Mouse (Mus musculus): ENCODE measurements around the gene March2. TPM values are rescaled to one million over a fixed set of nuclear protein-coding genes. Genes with fewer than 3 reads are reported as not detected.
A peak's percentile ranks its signal among the peaks of the same experiment; 100 is the strongest.

Gene March2
- polyA plus RNA-seq, 1 experiment from 2014 or later: 84.1 TPM

GRCm38 (mm10) chr17:33702178-33702577, 16.3 kb downstream of the March2 start:
- ATAC-seq: no peak
- H3K27me3 ChIP-seq (replicated peaks; ENCODE audit: control insufficient read depth, insufficient read depth, low read length): no peaks in the 10 kb centered on the region
- H3K4me1 ChIP-seq (ENCODE audit: control insufficient read depth, insufficient read depth, low read depth, low read length): no peaks in the 10 kb centered on the region
- H3K4me3 ChIP-seq (ENCODE audit: low read length): no peak overlapping the region
- no peak overlapping the region for H3K27ac ChIP-seq (ENCODE audit: low read depth, low read length)
- H3K4me2 ChIP-seq (ENCODE audit: low read length): no peak overlapping the region
- no peaks in the 10 kb centered on the region for H3K9me3 ChIP-seq (ENCODE audit: control insufficient read depth, low read length)
- H3K36me3 ChIP-seq (ENCODE audit: control insufficient read depth, insufficient read depth, low read length): peaks cover 13% of the 10 kb centered on the region
- H3K9ac ChIP-seq (ENCODE audit: low read depth, low read length): no peak overlapping the region
- WGBS: 83% methylated on average over 1 of the region's 1 CpGs

- WGBS: 93% methylated on average over 1 of the region's 1 CpGs
Observed at GRCm38 (mm10) chr17:33695471-33695870, 23.0 kb downstream of the March2 start.

GRCm38 (mm10) chr17:33686760-33687159, 31.7 kb downstream of the March2 start, which contains the start of gene Hnrnpm:
TSS of gene Hnrnpm (minus strand) at chr17:33686860.
- H3K9ac ChIP-seq (ENCODE audit: low read depth, low read length): peak within 1 kb of the TSS; percentile 49
- WGBS: 74% methylated on average over 1 of the region's 1 CpGs
- H3K27ac ChIP-seq (ENCODE audit: low read depth, low read length): peak within 1 kb of the TSS; percentile 63
- peak within 1 kb of the TSS; percentile 61 for H3K4me2 ChIP-seq (ENCODE audit: low read length)
- no peaks in the 10 kb centered on the region for H3K9me3 ChIP-seq (ENCODE audit: control insufficient read depth, low read length)
- ATAC-seq: no peak
- peak within 1 kb of the TSS; percentile 66 for H3K4me3 ChIP-seq (ENCODE audit: low read length)
- no peaks in the 10 kb centered on the region for H3K27me3 ChIP-seq (replicated peaks; ENCODE audit: control insufficient read depth, insufficient read depth, low read length)
- H3K4me1 ChIP-seq (ENCODE audit: control insufficient read depth, insufficient read depth, low read depth, low read length): peaks cover 27% of the 10 kb centered on the region
- no peaks in the 10 kb centered on the region for H3K36me3 ChIP-seq (ENCODE audit: control insufficient read depth, insufficient read depth, low read length)

More at GRCm38 (mm10) chr17:33695471-33695870, 23.0 kb downstream of the March2 start:
- H3K9ac ChIP-seq (ENCODE audit: low read depth, low read length): no peak overlapping the region
- no peaks in the 10 kb centered on the region for H3K9me3 ChIP-seq (ENCODE audit: control insufficient read depth, low read length)
- peaks cover 16% of the 10 kb centered on the region for H3K36me3 ChIP-seq (ENCODE audit: control insufficient read depth, insufficient read depth, low read length)
- H3K4me2 ChIP-seq (ENCODE audit: low read length): no peak overlapping the region
- no peaks in the 10 kb centered on the region for H3K4me1 ChIP-seq (ENCODE audit: control insufficient read depth, insufficient read depth, low read depth, low read length)
- H3K4me3 ChIP-seq (ENCODE audit: low read length): no peak overlapping the region
- no peaks in the 10 kb centered on the region for H3K27me3 ChIP-seq (replicated peaks; ENCODE audit: control insufficient read depth, insufficient read depth, low read length)
- H3K27ac ChIP-seq (ENCODE audit: low read depth, low read length): no peak overlapping the region
- ATAC-seq: no peak

- Histone ChIP-seq H3K36me3 (ENCODE audit: control insufficient read depth, insufficient read depth, low read length) (no peaks in the 10 kb centered on the region), H3K9me3 (ENCODE audit: control insufficient read depth, low read length) (no peaks in the 10 kb centered on the region), H3K4me3 (ENCODE audit: low read length) (peak overlapping the region; percentile 66), H3K4me1 (ENCODE audit: control insufficient read depth, insufficient read depth, low read depth, low read length) (peaks cover 35% of the 10 kb centered on the region), H3K4me2 (ENCODE audit: low read length) (peak overlapping the region; percentile 91), H3K27ac (ENCODE audit: low read depth, low read length) (peak overlapping the region; percentile 91), H3K9ac (ENCODE audit: low read depth, low read length) (peak overlapping the region; percentile 87), H3K27me3 (replicated peaks; ENCODE audit: control insufficient read depth, insufficient read depth, low read length) (no peaks in the 10 kb centered on the region)
- WGBS: 0% methylated on average over 42 of the region's 42 CpGs
- ATAC-seq: peak; percentile 97
Observed at GRCm38 (mm10) chr17:33685249-33685653, 33.2 kb downstream of the March2 start.

GRCm38 (mm10) chr17:33684671-33685231, 33.7 kb downstream of the March2 start:
- WGBS: under 1% methylated on average over 44 of the region's 44 CpGs
- Histone ChIP-seq H3K4me2 (ENCODE audit: low read length) (peak overlapping the region; percentile 91), H3K27me3 (replicated peaks; ENCODE audit: control insufficient read depth, insufficient read depth, low read length) (no peaks in the 10 kb centered on the region), H3K36me3 (ENCODE audit: control insufficient read depth, insufficient read depth, low read length) (no peaks in the 10 kb centered on the region), H3K27ac (ENCODE audit: low read depth, low read length) (peak overlapping the region; percentile 91), H3K9ac (ENCODE audit: low read depth, low read length) (peak overlapping the region; percentile 87), H3K4me3 (ENCODE audit: low read length) (peak overlapping the region; percentile 66), H3K9me3 (ENCODE audit: control insufficient read depth, low read length) (no peaks in the 10 kb centered on the region), H3K4me1 (ENCODE audit: control insufficient read depth, insufficient read depth, low read depth, low read length) (peaks cover 37% of the 10 kb centered on the region)
- ATAC-seq: peak; percentile 89

GRCm38 (mm10) chr17:33681767-33682166, 36.7 kb downstream of the March2 start:
- Histone ChIP-seq H3K4me3 (ENCODE audit: low read length) (no peak overlapping the region), H3K27ac (ENCODE audit: low read depth, low read length) (no peak overlapping the region), H3K4me1 (ENCODE audit: control insufficient read depth, insufficient read depth, low read depth, low read length) (peaks cover 38% of the 10 kb centered on the region), H3K27me3 (replicated peaks; ENCODE audit: control insufficient read depth, insufficient read depth, low read length) (no peaks in the 10 kb centered on the region), H3K9ac (ENCODE audit: low read depth, low read length) (no peak overlapping the region), H3K36me3 (ENCODE audit: control insufficient read depth, insufficient read depth, low read length) (no peaks in the 10 kb centered on the region), H3K4me2 (ENCODE audit: low read length) (no peak overlapping the region), H3K9me3 (ENCODE audit: control insufficient read depth, low read length) (no peaks in the 10 kb centered on the region)
- no peak for ATAC-seq

- no peak for ATAC-seq
- Histone ChIP-seq H3K36me3 (ENCODE audit: control insufficient read depth, insufficient read depth, low read length) (peaks cover 4% of the 10 kb centered on the region), H3K4me1 (ENCODE audit: control insufficient read depth, insufficient read depth, low read depth, low read length) (peaks cover 29% of the 10 kb centered on the region), H3K27me3 (replicated peaks; ENCODE audit: control insufficient read depth, insufficient read depth, low read length) (no peaks in the 10 kb centered on the region), H3K9me3 (ENCODE audit: control insufficient read depth, low read length) (no peaks in the 10 kb centered on the region), H3K4me3 (ENCODE audit: low read length) (no peak overlapping the region), H3K4me2 (ENCODE audit: low read length) (no peak overlapping the region), H3K9ac (ENCODE audit: low read depth, low read length) (no peak overlapping the region), H3K27ac (ENCODE audit: low read depth, low read length) (no peak overlapping the region)
Observed at GRCm38 (mm10) chr17:33678771-33679170, 39.7 kb downstream of the March2 start.

- Histone ChIP-seq H3K36me3 (ENCODE audit: control insufficient read depth, insufficient read depth, low read length) (peaks cover 4% of the 10 kb centered on the region), H3K27ac (ENCODE audit: low read depth, low read length) (no peak overlapping the region), H3K27me3 (replicated peaks; ENCODE audit: control insufficient read depth, insufficient read depth, low read length) (no peaks in the 10 kb centered on the region), H3K4me2 (ENCODE audit: low read length) (no peak overlapping the region), H3K9ac (ENCODE audit: low read depth, low read length) (no peak overlapping the region), H3K9me3 (ENCODE audit: control insufficient read depth, low read length) (no peaks in the 10 kb centered on the region), H3K4me1 (ENCODE audit: control insufficient read depth, insufficient read depth, low read depth, low read length) (peaks cover 5% of the 10 kb centered on the region; the same call in 1 of the 2 replicates), H3K4me3 (ENCODE audit: low read length) (no peak overlapping the region)
- no peak for ATAC-seq
- WGBS: 87% methylated on average over 2 of the region's 2 CpGs
Observed at GRCm38 (mm10) chr17:33676086-33676485, 42.4 kb downstream of the March2 start.

- no peak for ATAC-seq
- Histone ChIP-seq H3K4me2 (ENCODE audit: low read length) (no peak overlapping the region), H3K36me3 (ENCODE audit: control insufficient read depth, insufficient read depth, low read length) (peaks cover 4% of the 10 kb centered on the region), H3K9me3 (ENCODE audit: control insufficient read depth, low read length) (no peaks in the 10 kb centered on the region), H3K9ac (ENCODE audit: low read depth, low read length) (no peak overlapping the region), H3K4me3 (ENCODE audit: low read length) (no peak overlapping the region), H3K4me1 (ENCODE audit: control insufficient read depth, insufficient read depth, low read depth, low read length) (peaks cover 3% of the 10 kb centered on the region; the same call in 1 of the 2 replicates), H3K27me3 (replicated peaks; ENCODE audit: control insufficient read depth, insufficient read depth, low read length) (no peaks in the 10 kb centered on the region), H3K27ac (ENCODE audit: low read depth, low read length) (no peak overlapping the region)
Observed at GRCm38 (mm10) chr17:33675452-33675851, 43.0 kb downstream of the March2 start.
